Mouse (Mus musculus) CH12.LX (cell line): ENCODE measurements around the gene Ube2n.

ENCODE experiments used
- CHD1 ChIP-seq: IDR thresholded peaks from 2 replicates; pipeline ENCODE4 v1.6.1; 2012; ENCODE audit warnings: low read depth, low read length, improper control_type of control experiment, inconsistent platforms
- CHD2 ChIP-seq: IDR thresholded peaks from 2 replicates; pipeline ENCODE4 v1.6.1; 2011; ENCODE audit warnings: low read length, improper control_type of control experiment
- CTCF ChIP-seq, 2 experiments: IDR thresholded peaks in 1 of 2; conservative IDR thresholded peaks in 1 of 2; 2 replicates each; pipeline ENCODE4 v1.5.1; 2011 to 2012; ENCODE audit warnings: low read depth in 2 of 2, low read length in 2 of 2, improper control_type of control experiment in 1 of 2, inconsistent platforms in 1 of 2, mild to moderate bottlenecking in 1 of 2, moderate library complexity in 1 of 2
- E2F4 ChIP-seq: IDR thresholded peaks from 2 replicates; pipeline ENCODE4 v1.6.1; 2011; ENCODE audit warnings: low read depth, low read length, improper control_type of control experiment; ENCODE audit not compliant: insufficient replicate concordance
- IRF4 ChIP-seq: IDR thresholded peaks from 2 replicates; pipeline ENCODE4 v1.6.1; 2014; ENCODE audit warnings: low read depth, mild to moderate bottlenecking, inconsistent platforms, low read length, improper control_type of control experiment
- KAT2A ChIP-seq: IDR thresholded peaks from 2 replicates; pipeline ENCODE4 v1.6.1; 2012; ENCODE audit warnings: low read length, improper control_type of control experiment, inconsistent platforms; ENCODE audit not compliant: insufficient replicate concordance
- MAX ChIP-seq: IDR thresholded peaks from 2 replicates; pipeline ENCODE4 v1.6.1; 2011; ENCODE audit warnings: low read length, improper control_type of control experiment
- POLR2A ChIP-seq: IDR thresholded peaks from 2 replicates; pipeline ENCODE4 v1.6.1; 2011; ENCODE audit warnings: low read depth, mild to moderate bottlenecking, improper control_type of control experiment, low read length
- POLR2AphosphoS2 ChIP-seq: IDR thresholded peaks from 2 replicates; pipeline ENCODE4 v1.6.1; 2011; ENCODE audit warnings: low read depth, low read length, improper control_type of control experiment
- SMC3 ChIP-seq: IDR thresholded peaks from 2 replicates; pipeline ENCODE4 v1.6.1; 2011; ENCODE audit warnings: low read depth, low read length, improper control_type of control experiment
- TCF12 ChIP-seq: IDR thresholded peaks from 2 replicates; pipeline ENCODE4 v1.6.1; 2014; ENCODE audit warnings: low read depth, mild to moderate bottlenecking, inconsistent platforms, low read length, improper control_type of control experiment
- ZC3H11A ChIP-seq: IDR thresholded peaks from 2 replicates; pipeline ENCODE4 v1.6.1; 2012; ENCODE audit warnings: low read depth, mild to moderate bottlenecking, inconsistent platforms, low read length, improper control_type of control experiment
- ZKSCAN1 ChIP-seq: IDR thresholded peaks from 2 replicates; pipeline ENCODE4 v1.6.1; 2012; ENCODE audit warnings: low read depth, inconsistent platforms, low read length, improper control_type of control experiment, borderline replicate concordance
- ZNF384 ChIP-seq: IDR thresholded peaks from 2 replicates; pipeline ENCODE4 v1.6.1; 2012; ENCODE audit warnings: low read depth, low read length, improper control_type of control experiment, inconsistent platforms

DNA sequence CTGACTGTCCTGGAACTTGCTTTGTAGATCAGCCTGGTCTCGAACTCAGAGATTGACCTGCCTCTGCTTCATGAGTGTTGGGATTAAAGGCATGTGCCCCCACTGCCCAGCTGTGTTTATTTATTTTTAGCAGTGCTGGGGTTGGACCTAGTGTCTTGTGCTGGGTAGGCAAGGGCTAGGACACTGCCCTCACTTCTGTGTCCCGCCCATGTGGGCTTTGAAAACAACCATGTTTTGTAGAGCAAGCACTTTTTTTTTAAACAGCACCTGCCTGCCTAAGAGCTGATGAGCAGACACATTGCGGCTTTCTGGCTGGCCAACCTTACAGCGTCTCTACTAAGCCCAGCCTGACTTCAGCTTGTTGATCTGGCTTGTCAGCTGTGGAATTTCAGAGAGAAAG, 76.3 kb downstream of the Ube2n start:
- TF ChIP-seq CTCF (conservative IDR thresholded peaks at IDR 0.05 in 1 of 2, IDR thresholded peaks at IDR 0.05 in 1 of 2; ENCODE audit: low read depth in 2 of 2, low read length in 2 of 2) (no peak), POLR2AphosphoS2 (no peak), ZC3H11A (no peak), TCF12 (no peak), POLR2A (no peak), MAX (no peak), ZNF384 (no peak), CHD1 (no peak), SMC3 (no peak), KAT2A (no peak), ZKSCAN1 (no peak), CHD2 (no peak), IRF4 (no peak), E2F4 (no peak)
